In genomic region chr1:166149441-166149840, GRCm38 (mm10) we compare ENCODE assay signal across 26 mouse cellular contexts. TPM values are rescaled to one million over a fixed set of nuclear protein-coding genes. Genes with fewer than 3 reads are reported as not detected.
DNase-seq lines count a peak whose midpoint lies in the region; ATAC-seq and TF ChIP-seq lines count a peak whose summit lies in the region.
"Had no signal": no experiment of that assay in that cellular context is flagged by ENCODE, and none has a peak within 500 bp of the region (broad histone marks: within the 10 kb centered on the region; RNA-seq: fewer than 3 reads in every experiment).

No protein-coding gene starts in this region.

- TF ChIP-seq EP300 in liver, postnatal 0 days (IDR thresholded peaks at IDR 0.05; ENCODE audit: low read depth): no peak
- no peak for TF ChIP-seq EP300 in ES-Bruce4 (IDR thresholded peaks at IDR 0.05; ENCODE audit: insufficient read depth, low read depth, low read length)

- peaks cover 35% of the 10 kb centered on the region for H3K4me1 ChIP-seq in liver, embryonic 13.5 days (replicated peaks)
- H3K4me1 ChIP-seq in liver, postnatal 0 days (ENCODE audit: insufficient read depth): peaks cover 2% of the 10 kb centered on the region; the same call in 1 of the 2 replicates
- no peaks in the 10 kb centered on the region for H3K4me1 ChIP-seq in ES-Bruce4 (ENCODE audit: control insufficient read depth, insufficient read depth, low read length)
- H3K4me1 ChIP-seq: embryonic facial prominence, embryonic 12.5 days had no signal

- H3K4me2 ChIP-seq in liver, embryonic 13.5 days: no peak overlapping the region
- H3K4me2 ChIP-seq in liver, postnatal 0 days (ENCODE audit: low read depth, low read length): no peak overlapping the region
- H3K4me2 ChIP-seq: embryonic facial prominence, embryonic 12.5 days; forebrain, embryonic 12.5 days; forebrain, embryonic 15.5 days had no signal

- peaks cover 4% of the 10 kb centered on the region for H3K27me3 ChIP-seq in liver, embryonic 13.5 days
- peaks cover 2% of the 10 kb centered on the region; the same call in 1 of the 2 replicates for H3K27me3 ChIP-seq in liver, postnatal 0 days (ENCODE audit: insufficient read depth, low read length)
- no peaks in the 10 kb centered on the region for H3K27me3 ChIP-seq in ES-Bruce4 (ENCODE audit: control insufficient read depth, insufficient read depth, low read length, poor library complexity, severe bottlenecking)
- H3K27me3 ChIP-seq: forebrain, embryonic 15.5 days had no signal

- H3K4me3 ChIP-seq in liver, embryonic 13.5 days (replicated peaks): no peak overlapping the region
- no peak overlapping the region for H3K4me3 ChIP-seq in liver, postnatal 0 days (ENCODE audit: low read depth, low read length)
- no peak overlapping the region for H3K4me3 ChIP-seq in ES-Bruce4 (ENCODE audit: low read depth, low read length)
- H3K4me3 ChIP-seq: embryonic facial prominence, embryonic 12.5 days; erythroblast, embryonic 14.5 days; forebrain, embryonic 10.5 days; forebrain, embryonic 12.5 days; forebrain, embryonic 15.5 days had no signal

- no peak for ATAC-seq in liver, embryonic 13.5 days (ENCODE audit: low read depth)
- ATAC-seq in liver, postnatal 0 days: no peak
- no peak for ATAC-seq in erythroblast, adult 5-6 weeks (replicated peaks; ENCODE audit: low FRiP score, poor library complexity, severe bottlenecking)
- ATAC-seq: forebrain, embryonic 15.5 days; forebrain, postnatal 0 days; Patski had no signal

- H3K9me3 ChIP-seq in liver, embryonic 13.5 days (replicated peaks): no peaks in the 10 kb centered on the region
- H3K9me3 ChIP-seq in liver, postnatal 0 days (ENCODE audit: low read length): no peaks in the 10 kb centered on the region
- peaks cover 7% of the 10 kb centered on the region for H3K9me3 ChIP-seq in ES-Bruce4 (replicated peaks; ENCODE audit: control insufficient read depth, insufficient read depth, low read length, poor library complexity, severe bottlenecking)
- H3K9me3 ChIP-seq: embryonic facial prominence, embryonic 12.5 days; forebrain, embryonic 10.5 days; forebrain, embryonic 12.5 days; forebrain, embryonic 15.5 days had no signal

- H3K9ac ChIP-seq in liver, embryonic 13.5 days: peak overlapping the region; percentile 17; the same call in 1 of the 2 replicates
- no peak overlapping the region for H3K9ac ChIP-seq in liver, postnatal 0 days (replicated peaks)
- no peak overlapping the region for H3K9ac ChIP-seq in ES-Bruce4 (ENCODE audit: low read depth, poor library complexity, severe bottlenecking)
- H3K9ac ChIP-seq: embryonic facial prominence, embryonic 12.5 days; forebrain, embryonic 12.5 days; forebrain, embryonic 15.5 days; forebrain, postnatal 0 days had no signal

- no peak for TF ChIP-seq POLR2A in ES-Bruce4 (IDR thresholded peaks at IDR 0.05; ENCODE audit: insufficient read depth, low read length)

- TF ChIP-seq CTCF in liver, postnatal 0 days (IDR thresholded peaks at IDR 0.05; ENCODE audit: low read depth): no peak
- no peak for TF ChIP-seq CTCF in ES-Bruce4 (IDR thresholded peaks at IDR 0.05; ENCODE audit: low read depth, low read length)

- H3K36me3 ChIP-seq in liver, embryonic 13.5 days: no peaks in the 10 kb centered on the region
- H3K36me3 ChIP-seq in liver, postnatal 0 days (replicated peaks; ENCODE audit: insufficient read depth, low read length): no peaks in the 10 kb centered on the region
- H3K36me3 ChIP-seq in ES-Bruce4 (ENCODE audit: control insufficient read depth, insufficient read depth, low read length, poor library complexity, severe bottlenecking): peaks cover 21% of the 10 kb centered on the region
- H3K36me3 ChIP-seq: embryonic facial prominence, embryonic 12.5 days; forebrain, embryonic 10.5 days; forebrain, embryonic 12.5 days; forebrain, embryonic 15.5 days had no signal

- 56% methylated on average over 4 of the region's 4 CpGs for WGBS in liver, embryonic 13.5 days (ENCODE audit: insufficient replicate concordance)
- WGBS in liver, postnatal 0 days (ENCODE audit: insufficient replicate concordance): 43% methylated on average over 4 of the region's 4 CpGs

- DNase-seq in liver, embryonic 13.5 days: no peak
- DNase-seq in liver, postnatal 0 days: no peak
- DNase-seq in A20 (ENCODE audit: low read depth, low spot score) (peak; percentile 52), R1 (ENCODE audit: low read depth, low spot score) (peak; percentile 44)
- no peak for DNase-seq in neural tube, embryonic 10.5 days (ENCODE audit: extremely low spot score, low spot score)
- no peak for DNase-seq in lung, postnatal 4 days
- DNase-seq: adrenal gland, adult 2 months; adrenal gland, postnatal 10 days; adrenal gland, postnatal 25 days; cerebellum, adult 11 months; cerebellum, adult 18-20 months; cerebellum, adult 8-10 months; cerebellum, adult 9-11 months; cerebellum, postnatal 14 days; cerebellum, postnatal 36 days; embryo, embryonic 11 days; forebrain, postnatal 0 days had no signal

- no peak overlapping the region for H3K27ac ChIP-seq in liver, embryonic 13.5 days
- H3K27ac ChIP-seq in liver, postnatal 0 days (ENCODE audit: low read depth): no peak overlapping the region
- H3K27ac ChIP-seq in ES-Bruce4 (ENCODE audit: insufficient read depth, low read length): peak overlapping the region; percentile 9; the same call in 1 of the 2 replicates
- H3K27ac ChIP-seq: embryonic facial prominence, embryonic 12.5 days; forebrain, embryonic 10.5 days; forebrain, embryonic 12.5 days; forebrain, embryonic 15.5 days had no signal

RNA-seq across cellular contexts. Expression of gene Gpa33, which starts 19.4 kb away (rescaled TPM):
- polyA plus RNA-seq in liver, embryonic 13.5 days (2015; fragmentation: Nextera tagmentation; extraction: Ambion mirVana): 0.17 TPM in 1 of 2 replicates, not detected in the other
- not detected in 2 replicates for polyA plus RNA-seq in liver, postnatal 0 days (2015; fragmentation: Nextera tagmentation; extraction: Ambion mirVana)
- 49.6 and 55.9 TPM in 2 replicates for polyA plus RNA-seq in ES-Bruce4 (2011; ENCODE audit: insufficient read depth, insufficient read length, low read depth, missing spikeins)
- total RNA-seq in erythroblast, adult 5-6 weeks (2015; ENCODE audit: low replicate concordance): not detected in 2 replicates
- not detected in 2 replicates for total RNA-seq in erythroblast, adult 5-6 weeks (2017; ENCODE audit: low replicate concordance)
- total RNA-seq: common myeloid progenitor, adult 5-6 weeks had no signal
- polyA plus RNA-seq: erythroblast, embryonic 14.5 days; forebrain, embryonic 12.5 days; forebrain, embryonic 15.5 days; Patski had no signal

RNA-seq across cellular contexts. Expression of gene Dusp27, which starts 21.7 kb away (rescaled TPM):
- 0.16 TPM in 2 replicates for polyA plus RNA-seq in liver, embryonic 13.5 days (2015; fragmentation: Nextera tagmentation; extraction: Ambion mirVana)
- polyA plus RNA-seq in liver, postnatal 0 days (2015; fragmentation: Nextera tagmentation; extraction: Ambion mirVana): 0.04 and 0.20 TPM in 2 replicates
- 3.9 and 5.8 TPM in 2 replicates for polyA plus RNA-seq in ES-Bruce4 (2011; ENCODE audit: insufficient read depth, insufficient read length, low read depth, missing spikeins)
- total RNA-seq in erythroblast, adult 5-6 weeks (2015; ENCODE audit: low replicate concordance): not detected in 2 replicates
- not detected in 2 replicates for total RNA-seq in erythroblast, adult 5-6 weeks (2017; ENCODE audit: low replicate concordance)
- total RNA-seq: adrenal gland, postnatal 25 days; common myeloid progenitor, adult 5-6 weeks had no signal
- polyA plus RNA-seq: erythroblast, embryonic 14.5 days; Patski had no signal

Comparison
In these comparisons a context has a peak if more than half of its experiments do, and no peak if none do; other contexts are left out.
1. DNase-seq: peak in A20 (single experiment) and R1 (single experiment); none in liver, embryonic 13.5 days (single experiment), liver, postnatal 0 days (single experiment), neural tube, embryonic 10.5 days (single experiment) and lung, postnatal 4 days (0 of 2).
2. RNA of gene Gpa33, which starts 19.4 kb away (polyA plus RNA-seq): 49.6 to 55.9 TPM in ES-Bruce4; 0.17 TPM in liver, embryonic 13.5 days and not detected in liver, postnatal 0 days; every median in the first group is over 10 times any median in the second.